Mouse (Mus musculus): ENCODE measurements around the gene Stat5b. TPM values are rescaled to one million over a fixed set of nuclear protein-coding genes. Genes with fewer than 3 reads are reported as not detected.

Stat5b gene
- total and polyA plus RNA-seq, 3 experiments, result 29.3 to 37.0 (median 32.3) TPM

GRCm38 (mm10) chr11:100745085-100745484 is 105.4 kb downstream of the Stat5b start (continued):
- TF ChIP-seq USF2 (IDR thresholded peaks at IDR 0.05; ENCODE audit: borderline replicate concordance in 1 of 2, insufficient read depth in 1 of 2, low read depth in 1 of 2, low read length in 2 of 2) (no peak), POLR2AphosphoS2 (IDR thresholded peaks at IDR 0.05; ENCODE audit: low read length) (no peak), POLR2AphosphoS5 (IDR thresholded peaks at IDR 0.05; ENCODE audit: borderline replicate concordance, low read depth, low read length) (no peak), EP300 (IDR thresholded peaks at IDR 0.05; ENCODE audit: low read depth in 1 of 2, low read length in 2 of 2) (no peak), GATA1 (IDR thresholded peaks at IDR 0.05; ENCODE audit: low read depth, low read length) (no peak), BHLHE40 (IDR thresholded peaks at IDR 0.05; ENCODE audit: borderline replicate concordance, low read depth, low read length) (no peak), RCOR1 (IDR thresholded peaks at IDR 0.05; ENCODE audit: low read depth, low read length) (0 out of 2 replicates have a peak, but pooled peaks have one; percentile 32), ZMIZ1 (IDR thresholded peaks at IDR 0.05; ENCODE audit: low read depth, low read length) (no peak), GABPA (IDR thresholded peaks at IDR 0.05; ENCODE audit: low read depth, low read length) (no peak), NRF1 (IDR thresholded peaks at IDR 0.05; ENCODE audit: insufficient read depth, low read depth, low read length, poor library complexity, severe bottlenecking) (no peak), TBP (IDR thresholded peaks at IDR 0.05; ENCODE audit: low read depth, low read length) (no peak)

GRCm38 (mm10) chr11:100741348-100741747 is 109.2 kb downstream of the Stat5b start:
- Histone ChIP-seq H3K36me3 (ENCODE audit: control insufficient read depth in 1 of 2, insufficient read depth in 2 of 2, low read length in 2 of 2) (peaks cover 0 to 8% of the 10 kb centered on the region in 2 experiments; a peak in 1 of 4 replicates), H3K4me1 (ENCODE audit: control insufficient read depth in 1 of 2, insufficient read depth in 2 of 2, low read length in 2 of 2) (peaks cover 0 to 8% of the 10 kb centered on the region in 2 experiments; a peak in 2 of 4 replicates)

More at GRCm38 (mm10) chr11:100741348-100741747, 109.2 kb downstream of the Stat5b start:
- no peaks in the 10 kb centered on the region for H3K27me3 ChIP-seq (ENCODE audit: control insufficient read depth in 1 of 2, insufficient read depth in 2 of 2, low read length in 2 of 2)
- H3K9ac ChIP-seq (ENCODE audit: control insufficient read depth, low read depth, low read length, poor library complexity, severe bottlenecking), result no peak overlapping the region
- H3K9me3 ChIP-seq (replicated peaks; ENCODE audit: insufficient read depth, low read length), result no peaks in the 10 kb centered on the region
- no peak overlapping the region for H3K4me3 ChIP-seq (ENCODE audit: control insufficient read depth in 1 of 2, insufficient read depth in 1 of 2, low read depth in 2 of 2, low read length in 2 of 2)
- H3K79me2 ChIP-seq (ENCODE audit: control insufficient read depth, insufficient read depth, low read length, poor library complexity), result peaks cover 14% of the 10 kb centered on the region
- TF ChIP-seq EP300 (IDR thresholded peaks at IDR 0.05; ENCODE audit: low read depth in 1 of 2, low read length in 2 of 2), result no peak
- TF ChIP-seq GATA1 (IDR thresholded peaks at IDR 0.05; ENCODE audit: low read depth, low read length), result no peak
- TF ChIP-seq MEF2A (IDR thresholded peaks at IDR 0.05; ENCODE audit: extremely low read depth, insufficient replicate concordance, low read depth, low read length, poor library complexity, severe bottlenecking), result no peak
- no peak for TF ChIP-seq USF2 (IDR thresholded peaks at IDR 0.05; ENCODE audit: borderline replicate concordance in 1 of 2, insufficient read depth in 1 of 2, low read depth in 1 of 2, low read length in 2 of 2)
- TF ChIP-seq ELF1 (IDR thresholded peaks at IDR 0.05; ENCODE audit: low read depth, low read length), result no peak
- no peak for TF ChIP-seq TBP (IDR thresholded peaks at IDR 0.05; ENCODE audit: low read depth, low read length)
- no peak for TF ChIP-seq POLR2A (IDR thresholded peaks at IDR 0.05; ENCODE audit: control insufficient read depth in 1 of 2, insufficient read depth in 1 of 2, low read depth in 1 of 2, low read length in 2 of 2, poor library complexity in 1 of 2)
- no peak for TF ChIP-seq TCF12 (IDR thresholded peaks at IDR 0.05; ENCODE audit: low read depth, low read length)
- no peak for TF ChIP-seq USF1 (IDR thresholded peaks at IDR 0.05; ENCODE audit: low read depth, low read length)
- TF ChIP-seq RCOR1 (IDR thresholded peaks at IDR 0.05; ENCODE audit: low read depth, low read length), result no peak
- no peak for TF ChIP-seq ZNF384 (IDR thresholded peaks at IDR 0.05; ENCODE audit: low read depth, low read length)
- no peak for TF ChIP-seq NRF1 (IDR thresholded peaks at IDR 0.05; ENCODE audit: insufficient read depth, low read depth, low read length, poor library complexity, severe bottlenecking)
- TF ChIP-seq ZC3H11A (IDR thresholded peaks at IDR 0.05; ENCODE audit: low read depth, low read length), result no peak
- TF ChIP-seq MXI1 (IDR thresholded peaks at IDR 0.05; ENCODE audit: low read depth, low read length), result no peak
- no peak for TF ChIP-seq MYC (IDR thresholded peaks at IDR 0.05; ENCODE audit: low read depth, low read length)
- no peak for TF ChIP-seq TAL1 (IDR thresholded peaks at IDR 0.05; ENCODE audit: low read length)
- TF ChIP-seq ETS1 (IDR thresholded peaks at IDR 0.05; ENCODE audit: low read depth, low read length), result no peak
- no peak for TF ChIP-seq SIN3A (IDR thresholded peaks at IDR 0.05; ENCODE audit: low read length)
- no peak for TF ChIP-seq SMC3 (IDR thresholded peaks at IDR 0.05; ENCODE audit: low read depth, low read length)
- no peak overlapping the region for H3K27ac ChIP-seq (ENCODE audit: control insufficient read depth, low read depth, low read length)
- no peak for DNase-seq (ENCODE audit: low read depth, low spot score)

Measured in MEL (cell line).